Mouse (Mus musculus): ENCODE measurements around the gene AC131692.1. TPM values are rescaled to one million over a fixed set of nuclear protein-coding genes. Genes with fewer than 3 reads are reported as not detected.

Gene AC131692.1
- total and polyA plus RNA-seq, 3 experiments, result 0.39 to 2.9 TPM; not detected in 1

GRCm38 (mm10) chr19:6047154-6047898 is 46.9 kb upstream of the AC131692.1 start:
- Histone ChIP-seq H3K79me2 (ENCODE audit: control insufficient read depth, insufficient read depth, low read length, poor library complexity) (peaks cover 23% of the 10 kb centered on the region), H3K4me1 (ENCODE audit: control insufficient read depth in 1 of 2, insufficient read depth in 2 of 2, low read length in 2 of 2) (peaks cover 3 to 23% of the 10 kb centered on the region in 2 experiments; a peak in 3 of 4 replicates), H3K4me3 (ENCODE audit: control insufficient read depth in 1 of 2, insufficient read depth in 1 of 2, low read depth in 2 of 2, low read length in 2 of 2) (peak overlapping the region; percentile 61 to 81), H3K27me3 (ENCODE audit: control insufficient read depth in 1 of 2, insufficient read depth in 2 of 2, low read length in 2 of 2) (no peaks in the 10 kb centered on the region), H3K9me3 (replicated peaks; ENCODE audit: insufficient read depth, low read length) (no peaks in the 10 kb centered on the region), H3K36me3 (ENCODE audit: control insufficient read depth in 1 of 2, insufficient read depth in 2 of 2, low read length in 2 of 2) (peaks cover 5 to 12% of the 10 kb centered on the region in 2 experiments; a peak in 2 of 4 replicates), H3K27ac (ENCODE audit: control insufficient read depth, low read depth, low read length) (peak overlapping the region; percentile 90), H3K9ac (ENCODE audit: control insufficient read depth, low read depth, low read length, poor library complexity, severe bottlenecking) (peak overlapping the region; percentile 73)
- DNase-seq (ENCODE audit: low read depth, low spot score), result peak; percentile 37
- TF ChIP-seq POLR2AphosphoS2 (IDR thresholded peaks at IDR 0.05; ENCODE audit: low read length) (peak; percentile 45; the same call in 1 of the 2 replicates), ZC3H11A (IDR thresholded peaks at IDR 0.05; ENCODE audit: low read depth, low read length) (no peak), SMC3 (IDR thresholded peaks at IDR 0.05; ENCODE audit: low read depth, low read length) (no peak), RCOR1 (IDR thresholded peaks at IDR 0.05; ENCODE audit: low read depth, low read length) (no peak), CHD2 (IDR thresholded peaks at IDR 0.05; ENCODE audit: low read length) (no peak), MAX (IDR thresholded peaks at IDR 0.05; ENCODE audit: low read length) (0 out of 2 replicates have a peak, but pooled peaks have one; percentile 14)

GRCm38 (mm10) chr19:6047899-6048166 is 46.4 kb upstream of the AC131692.1 start:
- no peaks in the 10 kb centered on the region for H3K27me3 ChIP-seq (ENCODE audit: control insufficient read depth in 1 of 2, insufficient read depth in 2 of 2, low read length in 2 of 2)
- TF ChIP-seq SIN3A (IDR thresholded peaks at IDR 0.05; ENCODE audit: low read length), result no peak
- no peak for TF ChIP-seq CHD1 (IDR thresholded peaks at IDR 0.05; ENCODE audit: low read depth, low read length)
- no peak for TF ChIP-seq TCF12 (IDR thresholded peaks at IDR 0.05; ENCODE audit: low read depth, low read length)
- TF ChIP-seq SMC3 (IDR thresholded peaks at IDR 0.05; ENCODE audit: low read depth, low read length), result no peak
- no peak for TF ChIP-seq ZNF384 (IDR thresholded peaks at IDR 0.05; ENCODE audit: low read depth, low read length)
- TF ChIP-seq USF1 (IDR thresholded peaks at IDR 0.05; ENCODE audit: low read depth, low read length), result no peak
- no peak for TF ChIP-seq ELF1 (IDR thresholded peaks at IDR 0.05; ENCODE audit: low read depth, low read length)
- TF ChIP-seq RAD21 (IDR thresholded peaks at IDR 0.05; ENCODE audit: low read depth, low read length), result no peak
- peak overlapping the region; percentile 90 for H3K27ac ChIP-seq (ENCODE audit: control insufficient read depth, low read depth, low read length)
- H3K36me3 ChIP-seq (ENCODE audit: control insufficient read depth in 1 of 2, insufficient read depth in 2 of 2, low read length in 2 of 2), result peaks cover 5 to 12% of the 10 kb centered on the region in 2 experiments; a peak in 2 of 4 replicates
- H3K4me1 ChIP-seq (ENCODE audit: control insufficient read depth in 1 of 2, insufficient read depth in 2 of 2, low read length in 2 of 2), result peaks cover 3 to 23% of the 10 kb centered on the region in 2 experiments; a peak in 3 of 4 replicates
- no peaks in the 10 kb centered on the region for H3K9me3 ChIP-seq (replicated peaks; ENCODE audit: insufficient read depth, low read length)
- peak overlapping the region; percentile 61 to 81 for H3K4me3 ChIP-seq (ENCODE audit: control insufficient read depth in 1 of 2, insufficient read depth in 1 of 2, low read depth in 2 of 2, low read length in 2 of 2)
- no peak for DNase-seq (ENCODE audit: low read depth, low spot score)
- H3K79me2 ChIP-seq (ENCODE audit: control insufficient read depth, insufficient read depth, low read length, poor library complexity), result peaks cover 23% of the 10 kb centered on the region
- H3K9ac ChIP-seq (ENCODE audit: control insufficient read depth, low read depth, low read length, poor library complexity, severe bottlenecking), result peak overlapping the region; percentile 73
